Mouse (Mus musculus) liver, postnatal 0 days (tissue): ENCODE data around the gene Tsc22d4.

Experiments used
- CTCF ChIP-seq: sonication (generic); IDR thresholded peaks from 2 replicates; pipeline ENCODE4 v1.5.1; 2016; ENCODE audit warnings: antibody characterized with exemption, low read depth
- EP300 ChIP-seq: IDR thresholded peaks from 2 replicates; pipeline ENCODE4 v1.6.1; 2016; ENCODE audit warnings: antibody characterized with exemption, low read depth, mild to moderate bottlenecking

- TF ChIP-seq CTCF (no peak), EP300 (no peak)
These were observed 39.9 kb downstream of the Tsc22d4 start for GRCm38 (mm10) chr5:137785164-137786031.
